Mouse (Mus musculus) midbrain, embryonic 10.5 days (tissue): ENCODE measurements at regions not wholly inside any gene's neighbourhood (a gene's known extent, or its start where the extent isn't known, plus 50 kb on each side); places are given as distances from the start of the nearest gene placed in this dataset.

Experiments
- DNase-seq: peaks from one replicate; pipeline ENCODE4 v3.0.0-alpha.2; 2017; ENCODE audit warnings: low spot score
- H3K27ac ChIP-seq: fragments of 300-500 bp; sonication (generic); replicated peaks from 2 replicates; pipeline ENCODE4 v1.5.1; 2016; ENCODE audit warnings: mild to moderate bottlenecking
- H3K27me3 ChIP-seq: fragments of 300-500 bp; sonication (generic); 2 replicates; pipeline ENCODE4 v1.6.1; 2016; ENCODE audit warnings: low read depth, mild to moderate bottlenecking; ENCODE audit not compliant: poor library complexity, severe bottlenecking
- H3K36me3 ChIP-seq: fragments of 300-500 bp; sonication (generic); 2 replicates; pipeline ENCODE4 v1.6.1; 2016; ENCODE audit warnings: mild to moderate bottlenecking, moderate library complexity
- H3K4me1 ChIP-seq: fragments of 300-500 bp; sonication (generic); 2 replicates; pipeline ENCODE4 v1.6.1; 2016
- H3K4me3 ChIP-seq: fragments of 300-500 bp; sonication (generic); 2 replicates; pipeline ENCODE4 v1.5.1; 2016; ENCODE audit warnings: mild to moderate bottlenecking, moderate library complexity
- H3K9me3 ChIP-seq: fragments of 300-500 bp; sonication (generic); replicated peaks from 2 replicates; pipeline ENCODE4 v1.6.1; 2016; ENCODE audit warnings: mild to moderate bottlenecking
- whole genome bisulfite sequencing: fragments of 180-500 bp; shearing (Covaris S2); methylation state at CpG from one replicate; pipeline ENCODE4 v1.1.7; 2016; 5-methylcytosine and 5-hydroxymethylcytosine counted together

GRCm38 (mm10) chr9:101417660-101418059 lies 166.1 kb upstream of the Ppp2r3a start:
- H3K4me3 ChIP-seq = no peak overlapping the region
- H3K4me1 ChIP-seq = no peaks in the 10 kb centered on the region
- no peaks in the 10 kb centered on the region for H3K27me3 ChIP-seq
- H3K27ac ChIP-seq = no peak overlapping the region
- WGBS = 90% methylated on average over 2 of the region's 2 CpGs
- H3K36me3 ChIP-seq = no peaks in the 10 kb centered on the region
- no peaks in the 10 kb centered on the region for H3K9me3 ChIP-seq
- no peak for DNase-seq

- WGBS = 94% methylated on average over 6 of the region's 6 CpGs
- no peak for DNase-seq
- Histone ChIP-seq H3K9me3 (no peaks in the 10 kb centered on the region), H3K4me3 (no peak overlapping the region), H3K27me3 (no peaks in the 10 kb centered on the region), H3K27ac (no peak overlapping the region), H3K36me3 (no peaks in the 10 kb centered on the region), H3K4me1 (peaks cover 4% of the 10 kb centered on the region; the same call in 1 of the 2 replicates)
These were observed 164.7 kb upstream of the Ppp2r3a start for GRCm38 (mm10) chr9:101416321-101416720.

GRCm38 (mm10) chr9:101413071-101413633 lies 161.6 kb upstream of the Ppp2r3a start:
- DNase-seq = no peak
- Histone ChIP-seq H3K9me3 (no peaks in the 10 kb centered on the region), H3K4me1 (peaks cover 8% of the 10 kb centered on the region), H3K27me3 (no peaks in the 10 kb centered on the region), H3K27ac (no peak overlapping the region), H3K36me3 (no peaks in the 10 kb centered on the region), H3K4me3 (no peak overlapping the region)
- 92% methylated on average over 3 of the region's 3 CpGs for WGBS

- Histone ChIP-seq H3K4me3 (no peak overlapping the region), H3K27me3 (no peaks in the 10 kb centered on the region), H3K4me1 (peaks cover 16% of the 10 kb centered on the region), H3K27ac (no peak overlapping the region), H3K9me3 (no peaks in the 10 kb centered on the region), H3K36me3 (no peaks in the 10 kb centered on the region)
- 94% methylated on average over 3 of the region's 3 CpGs for WGBS
- no peak for DNase-seq
These were observed 160.4 kb upstream of the Ppp2r3a start for GRCm38 (mm10) chr9:101411951-101412350.

- H3K36me3 ChIP-seq = no peaks in the 10 kb centered on the region
- 75% methylated on average over 5 of the region's 5 CpGs for WGBS
- H3K27me3 ChIP-seq = no peaks in the 10 kb centered on the region
- H3K4me1 ChIP-seq = peaks cover 17% of the 10 kb centered on the region
- no peak overlapping the region for H3K4me3 ChIP-seq
- no peak overlapping the region for H3K27ac ChIP-seq
- H3K9me3 ChIP-seq = no peaks in the 10 kb centered on the region
- DNase-seq = no peak
These were observed 159.9 kb upstream of the Ppp2r3a start for GRCm38 (mm10) chr9:101411532-101411880.

GRCm38 (mm10) chr9:101410783-101411531 lies 159.4 kb upstream of the Ppp2r3a start:
- H3K4me1 ChIP-seq = peaks cover 17% of the 10 kb centered on the region
- DNase-seq = peak; percentile 10
- no peak overlapping the region for H3K27ac ChIP-seq
- 86% methylated on average over 21 of the region's 21 CpGs for WGBS
- H3K36me3 ChIP-seq = no peaks in the 10 kb centered on the region
- H3K9me3 ChIP-seq = no peaks in the 10 kb centered on the region
- H3K27me3 ChIP-seq = no peaks in the 10 kb centered on the region
- no peak overlapping the region for H3K4me3 ChIP-seq

GRCm38 (mm10) chr9:101410348-101410747 lies 158.8 kb upstream of the Ppp2r3a start:
- Histone ChIP-seq H3K27me3 (no peaks in the 10 kb centered on the region), H3K36me3 (no peaks in the 10 kb centered on the region), H3K27ac (no peak overlapping the region), H3K9me3 (no peaks in the 10 kb centered on the region), H3K4me1 (peaks cover 17% of the 10 kb centered on the region), H3K4me3 (no peak overlapping the region)
- WGBS = 91% methylated on average over 3 of the region's 3 CpGs
- DNase-seq = no peak

- no peak overlapping the region for H3K4me3 ChIP-seq
- peaks cover 26% of the 10 kb centered on the region for H3K4me1 ChIP-seq
- 79% methylated on average over 1 of the region's 1 CpGs for WGBS
- H3K36me3 ChIP-seq = no peaks in the 10 kb centered on the region
- H3K27ac ChIP-seq = no peak overlapping the region
- no peaks in the 10 kb centered on the region for H3K27me3 ChIP-seq
- no peaks in the 10 kb centered on the region for H3K9me3 ChIP-seq
- no peak for DNase-seq
These were observed 156.5 kb upstream of the Ppp2r3a start for GRCm38 (mm10) chr9:101408116-101408515.

- 70% methylated on average over 5 of the region's 5 CpGs for WGBS
These were observed 155.5 kb upstream of the Ppp2r3a start for GRCm38 (mm10) chr9:101407141-101407540.

GRCm38 (mm10) chr9:101404441-101405081 lies 153.0 kb upstream of the Ppp2r3a start:
- no peaks in the 10 kb centered on the region for H3K36me3 ChIP-seq
- WGBS = 73% methylated on average over 13 of the region's 13 CpGs
- H3K9me3 ChIP-seq = no peaks in the 10 kb centered on the region
- no peak for DNase-seq
- H3K4me1 ChIP-seq = peaks cover 18% of the 10 kb centered on the region
- no peak overlapping the region for H3K4me3 ChIP-seq
- no peaks in the 10 kb centered on the region for H3K27me3 ChIP-seq
- H3K27ac ChIP-seq = no peak overlapping the region

More at GRCm38 (mm10) chr9:101407141-101407540, 155.5 kb upstream of the Ppp2r3a start:
- Histone ChIP-seq H3K27ac (0 out of 2 replicates have a peak overlapping the region, but pooled peaks have one; percentile 49), H3K36me3 (no peaks in the 10 kb centered on the region), H3K9me3 (no peaks in the 10 kb centered on the region), H3K4me3 (no peak overlapping the region), H3K27me3 (no peaks in the 10 kb centered on the region), H3K4me1 (peaks cover 26% of the 10 kb centered on the region)
- no peak for DNase-seq

- Histone ChIP-seq H3K9me3 (no peaks in the 10 kb centered on the region), H3K27me3 (no peaks in the 10 kb centered on the region), H3K4me1 (peaks cover 18% of the 10 kb centered on the region), H3K4me3 (no peak overlapping the region), H3K36me3 (no peaks in the 10 kb centered on the region), H3K27ac (no peak overlapping the region)
- 86% methylated on average over 3 of the region's 3 CpGs for WGBS
- no peak for DNase-seq
These were observed 152.4 kb upstream of the Ppp2r3a start for GRCm38 (mm10) chr9:101404034-101404433.

- Histone ChIP-seq H3K27me3 (no peaks in the 10 kb centered on the region), H3K27ac (no peak overlapping the region), H3K4me1 (peaks cover 16% of the 10 kb centered on the region), H3K36me3 (no peaks in the 10 kb centered on the region), H3K4me3 (no peak overlapping the region), H3K9me3 (no peaks in the 10 kb centered on the region)
- 85% methylated on average over 9 of the region's 9 CpGs for WGBS
- no peak for DNase-seq
These were observed 151.1 kb upstream of the Ppp2r3a start for GRCm38 (mm10) chr9:101402544-101403194.

- Histone ChIP-seq H3K9me3 (no peaks in the 10 kb centered on the region), H3K4me3 (no peak overlapping the region), H3K4me1 (peaks cover 9% of the 10 kb centered on the region), H3K36me3 (no peaks in the 10 kb centered on the region), H3K27me3 (no peaks in the 10 kb centered on the region), H3K27ac (no peak overlapping the region)
- DNase-seq = no peak
- WGBS = 93% methylated on average over 9 of the region's 9 CpGs
These were observed 149.8 kb upstream of the Ppp2r3a start for GRCm38 (mm10) chr9:101401416-101401815.
